Mouse (Mus musculus) NIH3T3 (cell line): ENCODE results near the gene Mcu.
A peak's percentile ranks its signal among the peaks of the same experiment; 100 is the strongest.

Experiments
- DNase-seq: peaks from one replicate; pipeline ENCODE4 v3.0.0-alpha.2; 2012; ENCODE audit warnings: low read depth

The Mcu gene

DNA sequence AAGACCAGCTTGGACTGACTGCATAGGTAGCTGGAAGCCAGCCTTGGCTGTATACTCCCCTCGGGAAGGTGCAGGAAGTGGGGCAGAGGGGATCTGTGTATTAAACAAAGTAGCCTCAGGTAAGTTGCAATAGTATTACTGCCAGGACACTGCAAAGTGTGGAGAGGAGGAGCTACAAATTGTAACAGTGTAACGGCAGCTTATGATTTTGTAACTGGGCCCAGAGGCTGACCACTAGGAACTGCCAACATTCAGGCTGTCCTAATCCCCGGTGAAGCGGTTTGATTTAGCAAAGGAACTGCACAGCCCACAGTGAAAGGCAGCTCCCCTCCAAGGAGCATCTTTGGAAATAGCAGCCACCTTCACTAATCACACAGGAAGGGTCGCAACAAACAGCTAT, 3.2 kb downstream of the Mcu start:
- DNase-seq = no peak

DNA sequence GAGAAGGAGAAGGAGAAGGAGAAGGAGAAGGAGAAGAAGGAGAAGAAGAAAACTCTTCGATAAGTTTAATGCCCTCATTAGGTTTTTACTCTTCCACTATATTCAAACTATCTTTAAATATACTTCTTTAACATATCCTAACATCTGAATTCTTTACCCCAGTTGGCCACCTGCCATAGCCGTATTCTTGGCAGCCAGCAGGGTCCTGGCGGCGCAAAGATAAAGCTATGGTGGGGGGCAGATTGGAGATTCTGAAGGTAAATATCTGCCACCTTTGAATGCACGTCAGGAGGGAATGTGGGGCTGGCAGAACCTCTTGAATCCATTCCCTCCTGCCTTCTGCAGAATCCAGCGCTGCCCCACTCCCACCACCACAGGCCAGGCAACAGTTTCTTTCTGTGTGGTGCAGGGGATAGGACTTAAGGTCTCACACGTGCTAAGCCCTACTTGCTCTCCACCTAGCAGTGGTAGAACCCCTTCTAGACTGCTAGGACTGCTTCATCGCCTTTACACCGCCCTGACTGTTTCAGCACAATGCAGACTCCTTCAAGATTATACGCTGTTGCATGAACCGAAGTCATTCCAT, 11.5 kb downstream of the Mcu start:
- no peak for DNase-seq

- peak; percentile 33 for DNase-seq
Measured at GRCm38 (mm10) chr10:59603843-59604242, 12.6 kb downstream of the Mcu start.

GRCm38 (mm10) chr10:59602891-59603290, 13.6 kb downstream of the Mcu start:
- DNase-seq = no peak

DNA sequence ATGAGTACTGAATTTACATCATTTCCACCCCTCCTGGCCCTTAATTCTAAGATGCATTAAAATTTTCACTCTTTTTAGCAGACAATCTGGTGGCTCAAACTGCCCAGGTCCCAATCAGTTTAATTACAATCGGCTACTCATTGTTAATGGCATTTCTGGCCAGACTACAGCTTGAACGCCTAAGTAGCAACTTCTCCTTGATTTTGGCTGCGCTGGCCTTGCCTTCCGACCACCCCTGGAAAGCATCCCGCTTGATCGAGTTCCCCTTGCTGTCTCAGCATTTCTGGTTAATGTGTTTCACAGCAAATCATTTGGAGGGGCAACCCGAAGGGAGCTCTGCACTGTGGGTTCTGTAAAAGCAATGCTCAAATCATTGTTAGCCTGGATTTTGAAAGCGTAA, 14.4 kb downstream of the Mcu start:
- no peak for DNase-seq

GRCm38 (mm10) chr10:59600516-59600915, 16.0 kb downstream of the Mcu start:
- DNase-seq = no peak

DNA sequence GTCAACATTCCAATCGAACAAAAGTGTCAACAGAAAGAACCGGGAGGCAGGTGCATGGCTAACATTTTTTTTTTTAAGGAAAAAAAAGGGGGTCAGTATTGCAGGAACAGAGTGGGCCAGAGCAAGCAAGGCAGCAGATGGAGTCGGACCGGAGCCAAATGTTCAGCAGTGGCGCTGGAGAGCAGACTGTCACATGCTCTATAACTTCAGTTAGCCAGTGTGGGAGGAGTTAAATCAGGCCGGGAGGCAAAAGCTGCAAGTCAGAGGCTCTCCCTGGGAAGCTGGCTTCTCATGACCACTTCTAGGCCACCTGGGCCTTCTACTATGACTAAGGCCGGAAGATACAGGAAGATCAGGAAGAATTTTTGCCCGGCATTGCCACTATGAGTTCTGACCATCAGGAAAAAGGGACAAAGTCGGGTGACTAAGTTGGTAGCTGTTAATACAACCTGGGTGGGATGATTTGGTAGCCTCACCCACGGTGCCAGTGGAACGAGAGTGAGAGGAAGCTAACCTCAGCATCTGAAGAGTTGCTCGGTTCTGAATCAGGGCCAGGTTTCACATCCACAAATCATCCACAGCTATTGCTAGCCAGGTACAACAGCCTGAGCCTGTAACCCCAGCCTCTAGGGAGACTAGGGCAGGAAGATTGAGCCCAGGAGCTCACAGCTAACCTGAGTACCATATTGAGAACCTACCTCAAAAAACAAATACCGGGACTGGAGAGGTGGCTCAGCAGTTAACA, 22.5 kb downstream of the Mcu start:
- DNase-seq = no peak

GRCm38 (mm10) chr10:59590606-59591005, 25.9 kb downstream of the Mcu start:
- DNase-seq = no peak

DNA sequence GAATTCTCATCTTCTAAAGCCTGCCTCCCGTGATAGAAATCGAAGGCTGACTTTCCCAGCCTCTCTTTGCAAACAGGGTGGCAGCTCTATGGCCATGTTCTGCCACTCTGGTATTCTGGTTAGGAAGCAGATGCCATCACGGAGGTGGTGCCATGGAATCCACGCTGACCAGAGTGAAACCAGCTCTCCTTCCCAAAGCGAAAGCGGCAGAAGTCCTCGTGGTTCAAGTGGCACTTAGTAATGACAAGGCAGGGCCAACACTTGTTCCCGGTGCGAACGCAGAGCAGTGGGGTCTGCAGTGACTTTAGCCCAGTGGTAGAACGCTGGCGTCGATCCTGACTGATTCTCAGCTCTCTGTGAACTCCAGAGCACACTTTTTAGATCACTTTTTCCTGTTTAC, 26.6 kb downstream of the Mcu start:
- DNase-seq = no peak

- no peak for DNase-seq
Measured at GRCm38 (mm10) chr10:59589420-59589819, 27.1 kb downstream of the Mcu start.

DNA sequence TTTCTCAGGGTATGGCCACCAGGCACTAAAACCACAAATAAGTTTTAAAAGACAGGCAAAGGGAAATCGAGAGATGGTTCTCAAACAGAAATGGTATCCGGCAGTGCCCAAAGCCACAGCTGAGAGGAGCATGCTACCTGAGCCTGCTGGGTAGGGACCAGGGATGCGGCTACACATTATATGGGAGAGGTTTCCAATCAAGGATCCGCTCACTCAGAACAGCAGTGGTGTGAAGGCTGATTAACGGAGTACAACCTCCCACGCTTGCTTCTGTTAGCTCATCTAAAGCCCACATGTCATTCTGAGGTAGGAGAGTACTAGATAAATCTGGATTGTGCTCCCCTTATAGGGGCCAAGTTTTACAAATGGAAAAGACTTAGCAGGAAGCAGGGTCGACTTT, 28.4 kb downstream of the Mcu start:
- DNase-seq = no peak

DNA sequence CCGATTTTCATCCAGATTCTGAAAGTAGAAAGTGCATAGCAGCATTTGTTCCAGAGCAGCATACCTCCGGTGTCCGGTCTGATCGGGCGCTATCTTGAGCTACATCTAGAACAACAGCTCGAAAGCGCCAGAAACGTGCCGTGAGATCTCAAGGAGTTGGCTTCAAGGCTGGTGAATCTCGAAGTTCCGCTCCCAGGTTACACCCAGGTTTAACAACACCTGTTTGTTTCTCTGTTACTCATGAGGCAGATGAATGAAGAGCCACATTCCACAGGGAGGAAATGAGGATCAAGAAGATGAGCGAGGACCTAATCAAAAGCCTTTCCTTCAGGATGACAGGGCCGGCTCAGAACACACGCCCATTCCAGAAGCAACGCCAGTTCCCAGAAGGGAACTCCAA, 29.7 kb downstream of the Mcu start:
- peak; percentile 44 for DNase-seq

GRCm38 (mm10) chr10:59585621-59586020, 30.9 kb downstream of the Mcu start:
- peak; percentile 69 for DNase-seq

DNA sequence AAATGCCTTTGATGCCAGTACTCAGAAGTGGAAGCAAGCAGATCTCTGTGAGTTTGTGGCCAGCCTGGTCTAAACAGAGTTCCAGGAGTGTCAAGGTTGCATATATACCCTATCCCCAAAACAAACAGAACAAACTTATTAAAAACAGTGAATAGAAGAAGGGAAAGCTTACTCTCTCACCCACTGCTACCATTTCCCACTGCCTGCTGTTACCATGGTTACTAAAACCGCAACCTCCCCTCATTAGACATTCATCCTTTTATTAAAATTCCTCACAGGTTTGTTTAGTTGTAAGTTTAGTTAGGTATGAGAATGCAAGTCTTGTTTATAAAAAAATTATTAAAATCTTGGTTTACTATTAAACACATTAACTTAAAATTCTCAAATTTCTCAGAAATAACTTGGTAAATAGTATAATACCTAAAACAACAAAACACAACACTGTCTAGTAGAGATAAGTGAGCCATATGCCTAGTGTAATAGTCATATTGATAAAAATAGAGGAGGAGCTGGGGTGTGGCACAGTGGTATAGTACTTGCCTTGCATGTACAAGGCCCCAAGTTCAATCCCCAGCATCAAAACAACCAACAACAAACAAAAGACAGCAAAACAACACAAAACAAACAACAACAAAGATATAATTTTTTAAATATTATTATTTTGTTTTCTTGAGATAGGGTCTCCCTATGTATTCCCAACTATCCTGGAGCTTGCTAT, 34.5 kb downstream of the Mcu start:
- DNase-seq = no peak

DNA sequence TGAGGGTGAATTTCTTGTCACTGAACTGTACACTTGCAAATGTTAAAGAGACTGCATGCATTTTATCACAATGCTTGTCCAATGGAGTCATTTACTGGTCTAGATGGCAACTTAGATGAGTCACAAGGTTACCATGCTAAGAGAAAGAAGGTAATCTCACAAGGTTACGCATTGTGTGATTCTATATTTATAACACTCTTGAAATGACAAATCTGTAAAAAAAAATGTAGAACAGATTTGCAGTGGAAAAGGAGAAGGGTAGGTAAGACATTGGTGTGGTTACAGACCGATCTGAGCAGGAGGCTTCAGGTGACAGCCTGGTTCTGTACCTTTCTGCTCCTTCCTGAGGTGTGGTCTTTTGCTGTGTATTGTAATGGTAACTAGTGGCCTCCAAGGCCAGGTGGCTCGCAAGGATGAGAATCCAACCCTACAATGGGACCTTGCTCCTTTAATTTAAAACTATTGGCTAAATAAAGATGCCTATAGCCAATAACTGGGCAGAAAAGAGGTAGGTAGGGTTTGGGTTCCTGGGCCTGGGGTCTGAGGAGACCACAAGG, 35.8 kb downstream of the Mcu start:
- no peak for DNase-seq

DNA sequence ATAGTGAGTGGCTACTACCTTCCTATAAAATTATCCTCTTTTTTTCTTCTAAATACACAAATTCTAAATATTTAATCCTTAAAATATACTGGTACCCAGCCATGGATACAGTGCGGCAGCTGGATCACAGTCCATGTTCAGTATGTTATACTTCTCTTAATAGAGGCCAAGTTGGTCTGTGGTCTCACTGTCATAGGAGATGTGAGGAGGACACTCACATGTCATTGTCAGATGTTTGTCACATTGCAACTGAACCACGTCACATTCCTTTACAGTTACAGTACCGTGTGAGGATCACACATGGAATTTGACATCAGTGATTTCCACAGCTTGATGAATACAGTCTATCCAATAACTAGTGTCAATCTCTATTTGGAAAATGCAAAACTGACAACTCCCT, 36.8 kb downstream of the Mcu start:
- no peak for DNase-seq

DNA sequence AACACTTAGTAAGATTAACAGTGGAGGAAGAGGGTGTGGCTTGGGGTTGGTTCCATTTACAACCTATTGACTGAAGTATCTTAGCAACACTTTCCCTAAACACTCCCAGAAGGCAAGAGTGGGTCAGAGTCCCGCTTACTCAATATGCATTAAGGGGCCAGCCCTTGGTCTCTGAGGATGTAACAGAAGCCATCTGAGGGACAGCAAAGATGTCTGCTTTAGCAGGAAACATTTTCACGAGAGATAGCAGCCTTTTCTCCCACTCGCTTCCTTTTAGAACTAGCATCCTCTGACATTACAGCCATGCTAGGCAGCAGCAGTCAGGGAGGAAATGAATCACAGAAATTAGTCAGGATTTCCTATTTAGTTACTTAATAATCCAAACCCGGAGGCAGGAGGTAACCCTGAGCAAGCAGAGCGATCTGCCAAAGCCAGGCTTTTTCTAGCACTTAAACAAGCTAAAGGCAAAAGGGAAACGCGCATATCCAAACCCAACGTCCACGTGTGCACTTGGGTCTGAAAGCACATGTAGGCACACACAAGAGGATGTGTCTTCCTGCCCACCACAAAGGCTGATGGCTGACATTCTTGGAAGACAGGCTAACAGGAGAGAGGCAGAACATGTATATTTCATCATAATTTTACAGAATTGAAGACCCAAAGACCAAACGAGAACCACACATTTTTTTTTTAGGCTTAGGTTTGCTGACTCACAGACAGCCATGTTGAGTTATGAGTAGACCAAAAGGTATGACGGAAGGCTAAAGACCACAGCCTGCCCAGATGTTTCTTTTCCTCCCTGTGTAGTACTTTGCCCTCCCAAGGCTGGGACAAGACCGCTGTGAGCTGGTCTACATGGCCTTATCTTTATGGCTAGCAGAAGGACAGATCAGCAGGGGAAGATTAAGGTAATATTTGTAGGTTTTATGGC, 38.4 kb downstream of the Mcu start:
- DNase-seq = peak; percentile 81

DNA sequence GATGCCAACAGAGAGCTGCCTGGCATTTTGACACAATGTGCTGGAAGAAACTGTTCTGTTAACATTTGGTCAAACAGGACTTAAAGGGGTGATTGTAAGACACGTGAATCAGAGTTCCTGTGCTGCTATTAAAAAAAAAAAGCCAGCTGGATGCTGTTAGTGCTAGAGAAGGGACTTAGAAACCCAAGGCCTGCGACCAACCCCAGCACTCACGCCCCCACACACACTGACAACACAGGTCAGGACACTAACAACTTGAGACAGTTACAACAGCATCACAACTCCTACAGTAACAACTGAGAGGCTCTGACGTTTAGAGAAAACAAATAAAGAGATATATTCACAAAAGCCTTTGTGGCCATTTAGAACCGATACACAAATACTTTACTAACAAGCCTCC, 40.2 kb downstream of the Mcu start:
- peak; percentile 41 for DNase-seq

- no peak for DNase-seq
Measured at GRCm38 (mm10) chr10:59571964-59572363, 44.5 kb downstream of the Mcu start.

- no peak for DNase-seq
Measured at GRCm38 (mm10) chr10:59571273-59571672, 45.2 kb downstream of the Mcu start.

DNA sequence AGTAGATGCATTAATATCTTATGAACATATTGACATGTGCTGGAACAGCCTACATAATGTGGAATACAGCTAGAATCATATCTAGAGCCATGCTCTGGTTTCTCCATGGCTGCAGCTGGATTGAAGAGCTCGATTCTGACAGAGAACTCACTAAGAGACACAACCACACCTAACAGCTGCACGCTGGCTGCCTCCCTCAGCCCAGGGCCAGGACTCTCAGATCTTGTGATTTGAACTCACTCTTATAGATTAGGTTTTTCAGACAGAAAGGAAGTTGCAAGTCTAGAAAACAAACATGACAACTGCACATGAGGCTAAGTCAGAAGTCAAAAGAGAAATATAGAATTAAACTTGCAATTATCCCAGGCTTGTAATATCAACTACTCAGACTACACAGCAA, 45.7 kb downstream of the Mcu start:
- no peak for DNase-seq

DNA sequence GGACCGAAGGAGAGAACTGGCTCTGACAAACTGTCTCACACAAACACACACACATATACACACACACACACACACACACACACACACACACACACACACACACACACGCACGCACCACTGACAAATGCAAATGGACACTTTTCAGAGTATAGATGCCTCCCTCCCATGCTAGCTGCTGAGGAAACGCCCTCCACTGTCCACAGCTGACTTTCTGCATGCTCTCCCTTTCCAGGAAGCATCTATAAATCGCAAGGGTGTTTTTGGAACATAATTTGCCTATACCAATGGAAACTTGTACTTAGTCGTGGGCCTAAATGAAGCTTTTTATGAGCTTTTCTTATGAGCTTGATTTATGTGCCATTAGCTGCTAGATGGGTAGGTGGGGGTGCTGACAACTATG, 46.1 kb downstream of the Mcu start:
- DNase-seq = no peak
